Mouse (Mus musculus): ENCODE data around the gene Rccd1.
A peak's percentile ranks its signal among the peaks of the same experiment; 100 is the strongest.

The Rccd1 gene

DNA sequence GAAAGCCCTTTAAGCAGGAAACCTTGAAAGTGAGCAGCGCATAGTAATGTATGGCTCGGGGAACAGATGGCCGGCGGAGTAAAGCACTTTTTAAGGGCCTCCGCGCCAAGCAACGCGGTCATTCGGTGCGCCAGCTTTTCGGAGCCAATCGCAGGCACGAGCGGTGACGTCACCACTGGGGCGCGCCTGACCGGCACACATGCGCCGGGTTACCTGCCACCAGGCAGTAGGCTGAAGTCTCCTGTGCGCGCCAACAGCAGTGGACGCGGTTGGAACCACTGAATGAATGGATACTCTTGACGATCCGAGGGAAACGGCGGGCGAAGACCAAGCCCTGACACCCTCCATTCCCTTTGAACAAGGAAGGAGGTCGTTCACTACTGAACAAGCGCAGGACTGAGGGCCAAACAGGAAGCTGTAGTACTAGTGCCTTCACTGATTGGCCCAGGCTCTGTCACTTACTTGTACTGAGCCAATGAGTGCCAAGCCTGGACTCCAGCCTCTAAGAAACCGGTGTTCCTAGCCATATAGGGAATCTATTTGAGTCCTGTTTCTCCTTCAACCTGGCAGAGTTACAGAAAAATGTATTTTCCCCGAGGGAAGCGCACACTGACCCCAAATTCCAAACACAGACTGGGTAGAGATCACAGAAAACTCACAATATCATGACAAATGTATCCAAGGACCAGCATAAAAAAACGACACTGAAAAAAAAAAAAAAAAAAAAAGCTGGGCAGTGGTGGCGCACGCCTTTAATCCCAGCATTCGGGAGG lies at the start of gene Rccd1:
Rccd1 (minus strand) TSS at position 412 of the 773 bp plus-strand sequence.
- DNase-seq, result peak; percentile 97 to 98

DNA sequence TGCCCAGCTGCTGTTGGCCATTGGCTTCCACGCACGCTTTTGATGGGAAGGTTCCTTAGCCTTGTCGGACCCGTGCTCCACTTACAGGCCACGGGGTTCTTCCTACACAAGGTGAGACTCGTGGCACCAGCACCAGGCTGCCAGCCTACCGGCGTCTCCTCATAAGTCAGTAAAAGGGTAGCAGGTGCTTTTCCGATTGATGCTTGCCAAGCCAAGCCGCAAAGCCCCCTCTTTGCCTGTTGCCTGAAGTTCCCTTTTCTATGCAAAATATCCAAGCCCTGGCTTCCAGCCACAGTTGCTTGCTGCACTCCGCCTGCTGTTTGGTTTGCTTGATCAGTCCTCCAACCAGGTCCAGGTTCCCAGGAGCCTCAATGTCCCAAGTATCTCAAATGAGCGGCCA lies 49.6 kb upstream of the Rccd1 start:
- DNase-seq, result no peak

DNA sequence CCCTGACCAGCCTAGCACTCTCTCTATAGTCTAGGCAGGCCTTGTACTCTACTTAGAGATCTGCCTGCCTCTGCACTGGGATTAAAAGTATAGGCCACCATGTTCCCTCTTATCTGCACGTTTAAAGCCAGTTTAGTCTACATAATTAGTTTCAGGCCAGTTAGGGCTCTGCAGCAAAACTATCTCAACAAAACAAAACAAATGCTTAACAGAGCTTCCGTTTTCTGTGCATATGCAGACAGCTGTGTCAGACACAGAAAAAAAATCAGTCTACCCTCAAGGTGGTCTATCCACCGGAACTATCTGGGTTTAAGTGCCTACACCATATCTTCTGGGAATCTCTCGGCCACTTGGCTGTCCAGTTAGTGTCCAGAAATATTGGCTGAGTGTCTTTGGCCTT lies 49.1 kb upstream of the Rccd1 start:
- no peak for DNase-seq

DNA sequence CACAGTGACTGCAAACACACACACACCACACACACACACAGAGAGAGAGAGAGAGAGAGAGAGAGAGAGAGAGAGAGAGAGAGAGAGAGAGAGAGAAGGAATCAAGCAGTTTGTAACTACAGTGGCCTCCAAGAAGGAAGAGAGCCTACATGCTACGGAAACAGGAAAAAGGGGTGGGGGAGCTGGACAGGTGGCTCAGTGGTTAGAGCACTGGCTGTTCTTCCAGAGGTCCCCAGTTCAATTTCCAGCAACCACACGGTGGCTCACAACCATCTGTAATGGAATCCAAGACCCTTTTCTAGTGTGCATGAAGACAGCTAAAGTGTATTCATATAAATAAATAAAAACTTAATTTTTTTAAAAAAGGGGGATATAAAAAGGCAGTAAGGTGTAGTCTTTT lies 48.4 kb upstream of the Rccd1 start:
- DNase-seq, result no peak

DNA sequence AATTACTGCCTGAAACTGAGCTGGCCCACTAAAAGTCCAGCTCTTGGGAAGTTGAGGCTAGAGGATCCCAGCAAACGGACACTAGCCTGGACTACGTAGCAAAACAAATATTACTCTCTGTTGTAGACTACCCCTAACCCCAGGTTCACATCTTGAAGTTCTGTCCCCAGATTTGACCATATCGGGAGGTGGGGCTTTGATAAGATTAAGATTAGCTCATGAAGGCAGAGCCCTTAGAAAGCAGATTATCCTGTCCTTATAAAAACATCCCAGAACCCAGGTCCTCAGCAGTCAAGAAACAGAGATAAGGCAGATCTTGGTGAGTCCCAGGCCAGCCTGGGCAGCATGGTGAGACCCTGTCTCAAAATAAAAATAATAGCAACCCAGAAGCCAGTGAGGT lies 47.9 kb upstream of the Rccd1 start:
- DNase-seq, result no peak

DNA sequence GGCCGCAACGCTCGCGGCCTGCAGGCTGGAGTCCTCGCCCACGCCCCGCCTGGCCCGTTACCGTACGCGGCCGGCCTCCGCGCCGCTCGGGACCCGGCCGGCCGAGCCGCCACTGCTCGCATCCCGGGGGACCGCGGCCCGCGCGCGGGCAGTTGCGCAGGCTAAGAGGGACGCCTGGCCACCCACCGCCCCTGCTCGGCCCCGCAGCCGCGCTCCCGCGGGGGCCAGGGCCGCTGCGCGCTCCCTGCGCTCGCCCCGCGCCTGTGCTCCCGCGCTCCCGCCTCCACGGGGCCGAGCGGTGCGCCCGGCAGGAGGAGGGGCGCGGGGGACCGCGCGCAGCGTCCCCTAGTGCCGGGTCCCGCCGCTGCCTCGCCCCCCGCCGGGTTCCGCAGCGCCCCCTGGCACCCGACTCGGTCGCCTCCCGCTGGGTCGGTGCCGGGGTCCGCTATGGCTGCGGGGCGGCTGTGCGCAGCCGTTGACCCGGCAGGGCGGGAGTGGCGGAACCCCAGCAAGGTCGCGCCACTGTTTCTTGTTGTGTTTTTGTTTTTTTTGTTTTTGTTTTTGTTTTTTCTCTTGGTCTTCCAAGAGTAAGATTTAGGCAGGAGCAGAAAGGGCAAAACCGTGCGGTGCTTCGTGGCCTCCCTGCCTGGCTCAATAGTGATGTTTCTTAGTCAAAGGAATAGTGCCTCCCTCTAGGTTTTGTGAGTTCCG lies 46.9 kb upstream of the Rccd1 start, which contains the start of gene Man2a2:
Man2a2 (minus strand) TSS at position 335 of the 711 bp plus-strand sequence.
- DNase-seq, result peak; percentile 89 to 92

DNA sequence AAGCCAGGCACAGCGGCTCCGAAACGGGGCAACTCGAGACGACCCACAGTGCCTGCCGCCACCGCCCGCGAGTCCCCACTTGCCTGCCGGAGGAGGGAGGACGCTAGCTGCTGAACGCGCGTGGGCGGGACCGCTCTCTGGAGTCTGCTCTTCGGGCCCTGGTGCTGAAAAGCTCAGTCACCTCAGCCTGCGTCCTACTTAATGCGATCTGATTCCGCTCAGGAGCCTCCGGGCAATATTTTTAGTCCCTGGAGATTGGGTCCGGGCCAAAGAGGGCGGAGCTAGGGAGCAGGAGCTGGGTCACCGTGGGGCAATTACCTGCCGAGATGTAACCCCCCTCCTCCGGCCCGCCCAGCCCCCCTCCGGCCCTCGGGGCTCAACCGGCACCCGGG lies 46.4 kb upstream of the Rccd1 start:
- peak; percentile 85 to 89 for DNase-seq

DNA sequence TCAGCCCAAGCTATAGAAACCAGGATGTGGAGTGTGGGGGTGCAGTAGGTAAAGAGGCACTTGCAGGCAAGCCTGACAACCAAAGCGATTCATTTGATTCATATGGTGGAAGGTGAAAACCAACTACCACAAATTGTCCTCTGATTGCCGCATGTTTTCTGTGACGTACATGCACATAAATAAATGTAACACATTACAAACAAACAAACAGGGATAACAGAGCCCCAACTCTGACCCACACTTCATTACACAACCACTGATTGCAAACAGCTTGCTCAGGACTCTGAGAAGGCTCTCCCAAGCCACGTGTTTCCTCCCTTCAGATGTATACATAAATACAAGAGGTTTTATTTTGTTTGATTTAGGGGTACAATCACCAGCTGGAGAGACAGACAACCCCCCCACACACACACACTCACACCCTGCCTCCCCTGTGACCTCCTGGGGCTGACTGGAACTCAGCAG lies 45.7 kb upstream of the Rccd1 start:
- peak in 1 of 2 experiments; percentile 51 for DNase-seq

DNA sequence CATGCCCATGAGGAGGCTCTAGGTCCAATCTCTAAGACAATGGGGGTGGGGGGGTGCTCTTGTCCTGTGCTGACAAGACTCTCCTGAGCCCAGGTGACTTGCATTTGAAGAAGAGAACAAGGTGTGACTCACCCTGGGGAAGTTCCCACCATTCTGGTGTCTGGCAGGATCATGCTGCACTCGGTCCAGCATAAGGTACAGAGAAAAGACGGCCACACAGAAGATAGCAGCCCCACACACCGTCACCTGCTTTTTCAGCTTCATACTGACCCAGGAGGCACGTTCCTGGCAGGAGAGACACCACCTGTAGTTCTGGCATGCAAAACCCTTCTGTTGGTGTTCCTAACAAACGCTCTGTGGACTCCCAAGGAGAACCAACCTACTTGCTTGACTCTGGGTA lies 45.2 kb upstream of the Rccd1 start:
- DNase-seq, result no peak

DNA sequence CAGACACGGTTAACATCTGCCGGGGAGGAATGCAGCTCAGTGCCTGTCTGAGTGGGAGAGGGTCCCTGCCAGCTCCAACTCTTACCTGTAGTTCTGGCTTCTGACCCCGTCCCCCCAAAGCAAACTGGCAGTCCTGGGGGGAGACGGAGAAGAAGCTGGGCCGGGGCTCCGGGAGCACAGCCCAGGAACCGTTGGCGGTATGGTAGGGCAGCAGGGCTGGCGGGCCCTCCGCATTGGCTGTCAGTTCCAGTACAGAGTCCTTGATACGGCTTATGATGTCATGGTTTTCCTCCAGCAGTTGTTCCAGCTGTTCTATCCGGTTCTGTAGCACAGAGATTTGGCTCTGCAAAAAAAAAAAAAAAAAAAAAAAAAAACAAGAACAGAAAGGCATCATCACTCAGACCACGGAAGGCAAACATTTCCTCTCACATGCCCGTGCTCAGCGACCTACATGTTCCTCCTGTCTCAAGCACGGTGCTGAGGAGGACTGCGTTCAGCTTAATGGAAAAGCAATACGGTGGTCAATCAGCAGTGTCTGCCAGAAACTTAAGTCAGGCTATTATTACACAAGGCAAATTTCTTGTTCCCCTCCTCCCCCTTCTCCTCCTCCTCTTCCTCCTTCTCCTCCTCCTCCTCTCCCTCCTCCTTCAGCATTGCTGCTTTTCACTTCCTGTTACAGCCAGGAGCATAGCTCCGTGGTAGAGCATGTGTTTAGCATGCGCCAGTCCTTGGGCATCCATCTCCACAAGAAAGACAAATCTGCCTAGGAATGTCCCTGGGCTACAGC lies 44.6 kb upstream of the Rccd1 start:
- no peak for DNase-seq

DNA sequence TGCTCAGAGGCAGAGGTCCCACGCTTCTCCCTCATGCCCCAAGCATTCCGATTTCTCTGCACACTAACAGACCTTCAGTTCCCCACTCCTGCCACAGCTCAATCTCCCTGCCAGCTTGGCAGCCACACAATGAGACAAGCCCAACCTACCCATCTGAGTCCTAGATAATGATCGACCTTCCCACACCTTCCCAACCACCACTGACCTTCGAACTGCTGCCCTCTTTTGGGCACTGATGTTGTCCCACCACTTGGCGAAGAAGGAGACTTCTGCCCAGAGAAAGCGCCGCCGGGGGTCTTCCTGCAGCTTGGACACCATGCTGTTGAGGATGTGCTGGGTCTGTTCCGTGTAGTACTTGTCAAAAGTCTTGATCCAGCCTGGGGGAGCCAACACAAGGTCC lies 43.8 kb upstream of the Rccd1 start:
- no peak for DNase-seq

DNA sequence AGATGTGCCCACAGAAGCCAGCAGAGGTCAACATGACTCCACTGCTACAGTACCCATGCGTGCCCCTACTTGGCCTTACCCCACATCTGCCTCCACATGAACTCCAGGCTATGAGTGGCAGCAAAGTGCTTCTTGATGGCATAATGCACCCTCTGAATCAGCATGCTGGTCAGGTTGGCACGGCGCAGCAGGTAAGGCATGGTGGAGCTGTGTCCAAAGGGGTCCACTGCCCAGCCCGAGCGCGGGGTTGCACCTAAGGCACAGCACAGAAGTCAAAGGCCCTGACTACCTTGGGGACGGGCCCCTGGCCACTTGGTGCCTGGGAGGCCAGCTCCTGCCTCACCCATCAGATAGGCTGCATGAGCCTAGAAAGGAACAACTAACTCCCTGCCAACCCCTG lies 43.0 kb upstream of the Rccd1 start:
- DNase-seq, result no peak

DNA sequence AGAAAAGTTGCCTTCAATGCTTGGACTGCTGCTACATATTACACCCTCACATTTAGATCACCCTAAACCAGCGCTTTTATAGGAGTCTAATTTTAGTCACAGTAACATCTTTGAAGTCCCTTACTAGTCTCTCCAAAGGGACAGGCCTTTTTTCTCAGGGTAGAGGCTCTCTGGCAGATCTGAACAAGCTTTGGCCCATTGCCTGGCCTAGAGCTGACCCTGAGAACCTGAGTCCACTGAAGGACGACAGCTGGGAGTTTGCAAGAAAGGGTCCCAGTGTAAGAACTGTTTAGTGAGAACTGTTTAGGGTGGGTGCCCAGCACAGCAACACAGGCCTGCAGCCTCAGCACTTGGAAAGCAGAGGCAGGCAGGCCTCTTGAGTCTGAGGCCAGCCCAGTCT lies 41.5 kb upstream of the Rccd1 start:
- DNase-seq, result peak; percentile 78 to 83

DNA sequence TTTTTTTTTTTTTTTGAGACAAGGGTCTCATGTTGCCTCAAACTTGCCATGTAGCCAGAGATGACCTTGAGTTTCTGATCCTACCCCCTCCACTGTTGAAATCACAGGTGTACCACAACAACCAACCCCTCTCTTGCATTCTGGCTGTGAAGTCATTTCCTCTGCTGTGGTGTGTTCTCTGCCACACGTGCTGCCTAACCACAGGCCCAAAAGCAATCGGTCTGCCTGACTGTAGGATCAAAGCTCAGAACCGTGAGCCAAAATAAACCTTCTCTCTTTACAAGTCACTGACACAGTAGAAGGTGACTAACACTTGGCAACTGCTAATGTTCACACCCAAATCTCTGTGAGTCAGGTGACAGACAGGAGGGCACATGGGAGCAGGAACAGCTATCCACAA lies 36.2 kb upstream of the Rccd1 start:
- DNase-seq, result no peak

DNA sequence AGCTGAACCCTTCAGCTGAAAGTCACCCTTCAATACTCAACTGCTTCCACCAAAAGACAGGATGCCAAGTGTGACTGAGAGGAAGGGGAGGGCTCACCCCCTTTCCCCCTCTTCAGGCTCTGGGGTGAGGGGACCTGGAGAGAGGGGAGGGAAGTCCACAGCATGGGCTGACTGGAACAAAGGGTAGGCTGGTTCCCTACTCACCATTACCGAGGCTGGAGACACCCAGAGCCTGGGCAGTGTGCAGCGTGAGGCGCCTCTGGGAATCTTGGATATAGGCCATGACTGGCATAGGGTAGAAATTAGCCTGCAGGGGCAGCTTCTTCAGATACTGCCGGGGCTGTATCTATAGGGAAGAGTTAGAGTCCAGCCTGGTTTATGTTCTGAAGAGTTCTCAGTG lies 33.8 kb upstream of the Rccd1 start:
- no peak for DNase-seq

DNA sequence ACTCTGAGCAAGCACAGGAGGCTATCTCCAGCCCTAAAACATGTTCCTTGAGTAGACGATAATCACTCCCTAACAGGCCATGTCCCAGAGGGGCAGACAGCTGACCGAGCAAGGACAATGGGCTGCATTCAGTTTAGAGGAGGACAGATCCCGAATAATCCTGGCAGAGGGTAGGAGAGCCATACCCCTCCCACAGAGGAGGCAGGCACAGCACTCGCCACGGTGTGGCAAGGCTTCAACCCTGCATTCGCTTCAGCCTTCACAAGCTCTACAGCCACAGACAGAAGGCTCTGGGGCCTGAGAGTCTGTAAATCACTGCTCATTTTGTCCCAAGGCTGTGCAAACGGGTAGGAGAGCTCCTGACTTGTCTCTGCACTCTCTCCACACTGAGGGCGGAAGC lies 32.9 kb upstream of the Rccd1 start:
- DNase-seq, result no peak

DNA sequence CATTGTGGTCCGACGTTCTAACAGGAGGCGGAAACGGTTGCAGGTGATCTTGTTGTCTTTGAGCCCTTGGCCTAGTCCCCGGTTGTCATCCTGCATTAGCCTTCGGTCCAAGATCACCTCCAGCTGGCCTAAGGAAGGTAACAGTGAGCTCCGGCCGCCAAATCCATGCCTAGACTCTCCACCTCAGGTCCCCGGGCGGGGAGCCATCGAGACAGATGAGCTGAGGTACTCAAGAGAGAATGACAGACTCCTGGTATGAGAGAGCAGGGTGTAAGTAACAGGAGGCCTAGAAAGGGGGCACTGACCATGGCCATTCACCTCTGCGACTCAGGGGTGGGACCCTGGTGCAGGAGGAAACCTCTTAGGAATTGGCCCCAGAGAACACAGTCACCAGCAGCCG lies 32.1 kb upstream of the Rccd1 start:
- no peak for DNase-seq

DNA sequence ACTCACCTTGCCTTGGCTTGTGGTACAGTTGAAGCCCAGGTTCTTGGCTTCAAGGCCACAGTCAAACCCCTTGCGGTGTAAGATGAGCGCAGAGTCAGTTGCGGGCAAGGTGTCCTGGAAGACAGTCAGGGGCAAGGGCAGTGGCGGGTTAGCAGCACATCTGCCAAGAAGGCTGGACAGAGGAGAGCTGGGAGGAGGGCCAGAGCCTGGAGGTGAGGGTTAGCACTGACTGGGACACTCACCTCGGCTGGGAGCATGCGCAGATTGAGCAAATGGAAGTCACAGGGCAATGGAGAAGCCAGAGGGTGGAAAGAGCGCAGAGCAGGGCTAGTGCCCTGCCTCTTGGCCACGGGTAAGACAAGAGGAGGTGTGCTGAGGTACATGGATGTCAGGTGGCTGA lies 28.7 kb upstream of the Rccd1 start:
- DNase-seq, result no peak

DNA sequence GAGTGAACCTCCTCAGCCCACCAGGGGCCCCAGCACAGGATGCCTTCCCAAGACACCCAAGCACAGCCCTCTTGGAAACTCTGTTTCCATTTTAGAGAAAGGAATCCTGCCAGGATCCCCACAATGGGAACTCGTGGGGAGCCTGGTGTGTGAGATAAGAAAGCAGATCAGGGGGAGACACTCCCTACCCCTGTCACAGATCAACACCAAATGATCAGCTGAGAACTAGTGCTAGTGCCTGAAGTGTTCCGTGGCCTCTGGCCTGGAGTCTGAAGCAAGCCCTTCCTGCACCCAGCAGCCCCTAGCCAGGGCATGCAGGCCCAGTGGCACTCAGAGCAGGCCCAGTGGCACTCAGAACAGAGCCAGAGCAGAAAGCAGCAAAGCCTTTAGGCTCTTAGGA lies 26.6 kb upstream of the Rccd1 start:
- DNase-seq, result no peak

DNA sequence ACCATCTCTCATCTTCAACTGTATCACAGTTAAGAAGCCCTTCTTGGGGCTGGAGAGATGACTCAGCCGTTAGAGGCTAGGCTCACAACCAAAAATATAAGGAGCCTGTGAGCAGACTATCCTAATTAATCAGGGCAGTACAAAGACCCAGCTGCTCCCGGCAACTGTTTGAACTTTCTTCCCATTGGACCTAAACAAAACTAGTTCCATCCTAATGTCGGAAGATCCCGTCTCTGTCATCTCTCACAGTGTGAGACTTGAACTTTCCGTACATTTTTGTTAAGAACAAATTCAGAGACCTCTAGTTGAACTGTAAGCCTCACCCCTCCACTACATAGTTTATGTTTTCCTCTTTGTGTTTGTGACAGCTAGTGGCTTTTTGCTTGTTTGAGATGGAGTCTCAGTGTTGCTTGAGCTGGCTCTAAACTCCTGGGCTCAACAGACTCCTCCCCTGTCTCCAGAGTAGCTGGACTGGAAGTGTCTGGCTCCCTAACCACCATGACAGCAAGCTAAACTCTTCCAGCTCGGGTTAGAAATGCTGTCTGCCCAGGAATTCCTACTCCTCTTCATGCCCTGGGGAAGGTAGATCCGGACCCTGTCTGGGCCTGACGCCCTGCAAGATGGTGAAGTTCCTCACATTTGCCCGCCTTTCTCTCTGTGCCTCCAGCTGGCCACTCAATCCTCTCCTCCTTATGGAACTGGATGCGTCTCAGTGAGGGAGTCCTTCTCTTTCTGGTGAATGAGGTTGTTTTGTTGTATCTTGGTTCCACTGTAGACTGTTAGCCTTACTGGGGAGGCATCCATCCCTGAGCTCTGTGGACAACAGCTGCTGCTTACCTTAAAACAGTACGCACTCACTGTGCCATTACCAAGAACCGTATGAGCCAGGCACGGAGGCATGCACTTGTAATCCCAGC lies 23.7 kb upstream of the Rccd1 start:
- DNase-seq, result peak in 1 of 2 experiments; percentile 41

DNA sequence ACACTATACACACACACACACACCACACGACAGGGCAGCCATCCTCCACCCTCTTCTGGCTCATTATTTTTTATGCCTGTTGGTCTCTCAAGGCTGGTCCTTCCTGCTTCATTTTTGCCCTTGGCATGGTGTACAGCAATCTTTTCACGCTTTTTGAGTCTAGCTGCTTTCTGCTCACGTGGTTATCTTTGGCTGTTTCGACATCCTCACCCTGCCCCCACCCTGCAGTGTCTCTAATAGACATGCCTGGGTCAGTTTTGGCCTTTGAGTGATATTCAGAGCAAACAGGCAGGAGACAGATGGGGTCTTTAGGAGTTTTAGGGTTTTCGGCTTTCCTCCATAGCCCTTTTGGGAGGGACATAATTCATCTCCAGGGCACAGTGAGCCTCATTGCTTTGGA lies 22.6 kb upstream of the Rccd1 start:
- no peak for DNase-seq

DNA sequence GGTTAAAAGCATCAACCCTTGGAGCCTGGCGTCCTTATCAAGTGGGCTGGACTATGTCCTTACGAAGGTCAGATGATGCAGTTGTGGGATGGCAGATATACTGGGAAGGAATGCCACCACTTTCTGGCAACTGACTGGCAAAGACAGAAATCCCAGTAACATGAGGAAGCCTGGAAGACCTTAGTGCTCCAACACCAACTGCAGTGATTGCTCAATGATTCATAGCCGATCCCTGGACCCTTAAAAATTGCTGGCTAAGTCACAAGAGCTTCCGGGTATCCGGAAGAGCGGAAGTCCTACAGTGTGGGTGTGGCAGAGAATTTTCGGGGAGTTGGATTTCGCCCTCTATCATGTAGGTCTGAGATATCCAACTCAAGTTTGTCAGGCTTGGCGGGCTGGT lies 21.9 kb upstream of the Rccd1 start:
- no peak for DNase-seq
